Mouse (Mus musculus) left cerebral cortex, postnatal 10 days (tissue): ENCODE results near the gene Plp2. TPM values are rescaled to one million over a fixed set of nuclear protein-coding genes. Genes with fewer than 3 reads are reported as not detected.
"Not testable (repeated sequence)": the region's sequence is repeated elsewhere in the genome, so short reads cannot be mapped to it uniquely, and the experiment has no call there.

Source experiments
- DNase-seq, 2 experiments: peaks; one replicate each; pipeline ENCODE4 v3.0.0; 2021 to 2022; ENCODE audit warnings: low spot score in 2 of 2, mixed read lengths in 1 of 2; ENCODE audit errors: extremely low spot score in 1 of 2
- intact Hi-C: fragments of 180-260 bp; cut with DNase I; formaldehyde crosslinking; loops from one replicate; pipeline ENCODE4 v1.15.1; 2025
- total RNA-seq, 2 experiments: library from RNA; stranded (reverse); gene quantifications; 2 replicates each; pipeline ENCODE4 v1.2.3; 2021

Plp2 gene
- 10 to 100 TPM; 15.6 to 18.1 TPM for total RNA-seq

DNA sequence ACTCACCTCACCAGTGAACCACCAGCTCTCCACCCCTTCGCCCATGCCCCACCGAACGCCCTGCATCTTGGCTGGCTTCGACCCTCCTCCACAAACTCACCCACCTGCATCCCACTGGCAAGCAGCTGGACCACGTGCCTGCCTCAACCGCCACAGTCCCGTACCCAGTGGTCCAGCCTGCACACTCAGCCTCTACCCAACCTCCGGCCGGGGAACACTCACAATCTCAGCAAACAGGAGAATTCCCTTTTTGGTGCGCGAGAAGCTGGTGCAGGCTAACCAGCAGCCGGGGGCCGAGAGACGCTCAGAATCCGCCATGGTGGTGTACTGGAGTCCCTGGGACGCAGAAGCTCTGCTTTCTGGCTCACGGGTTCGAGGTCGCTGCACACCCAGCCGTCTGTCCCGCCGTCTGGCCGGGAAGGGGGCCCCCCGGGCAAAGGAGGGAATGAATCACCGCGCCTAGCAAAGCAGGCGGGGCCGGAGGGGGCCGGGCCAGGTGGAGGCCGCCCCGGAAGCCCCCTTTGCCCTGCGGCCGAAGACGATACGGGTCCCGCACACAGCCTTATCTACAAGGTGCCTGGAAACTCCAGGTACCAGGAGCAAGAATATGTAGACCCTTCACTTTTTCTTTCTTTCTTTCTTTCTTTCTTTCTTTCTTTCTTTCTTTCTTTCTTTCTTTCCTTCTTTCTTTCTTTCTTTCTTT lies at the start of gene Plp2:
Gene Plp2 (minus strand): TSS at position 470 of the 703 bp plus-strand sequence.
- peak in 1 of 2 experiments; percentile 35 for DNase-seq
- intact Hi-C loops, result no loop called here

DNA sequence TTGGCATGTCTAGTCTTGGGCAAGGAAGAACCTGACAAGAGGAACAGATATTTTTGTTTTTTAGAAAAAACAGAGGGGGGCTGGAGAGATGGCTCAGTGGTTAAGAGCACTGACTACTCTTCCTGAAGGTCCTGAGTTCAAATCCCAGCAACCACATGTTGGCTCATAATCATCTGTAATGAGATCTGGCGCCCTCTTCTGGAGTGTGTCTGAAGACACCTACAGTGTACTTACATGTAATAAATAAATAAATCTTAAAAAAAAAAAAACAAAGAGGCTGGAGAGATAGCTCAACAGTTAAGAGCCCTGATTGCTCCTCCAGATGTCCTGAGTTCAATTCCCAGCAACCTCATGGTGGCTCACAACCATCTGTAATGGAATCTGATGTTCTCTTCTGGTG lies 44.9 kb upstream of the Plp2 start:
- intact Hi-C loops, DNase-seq: not testable (repeated sequence)

DNA sequence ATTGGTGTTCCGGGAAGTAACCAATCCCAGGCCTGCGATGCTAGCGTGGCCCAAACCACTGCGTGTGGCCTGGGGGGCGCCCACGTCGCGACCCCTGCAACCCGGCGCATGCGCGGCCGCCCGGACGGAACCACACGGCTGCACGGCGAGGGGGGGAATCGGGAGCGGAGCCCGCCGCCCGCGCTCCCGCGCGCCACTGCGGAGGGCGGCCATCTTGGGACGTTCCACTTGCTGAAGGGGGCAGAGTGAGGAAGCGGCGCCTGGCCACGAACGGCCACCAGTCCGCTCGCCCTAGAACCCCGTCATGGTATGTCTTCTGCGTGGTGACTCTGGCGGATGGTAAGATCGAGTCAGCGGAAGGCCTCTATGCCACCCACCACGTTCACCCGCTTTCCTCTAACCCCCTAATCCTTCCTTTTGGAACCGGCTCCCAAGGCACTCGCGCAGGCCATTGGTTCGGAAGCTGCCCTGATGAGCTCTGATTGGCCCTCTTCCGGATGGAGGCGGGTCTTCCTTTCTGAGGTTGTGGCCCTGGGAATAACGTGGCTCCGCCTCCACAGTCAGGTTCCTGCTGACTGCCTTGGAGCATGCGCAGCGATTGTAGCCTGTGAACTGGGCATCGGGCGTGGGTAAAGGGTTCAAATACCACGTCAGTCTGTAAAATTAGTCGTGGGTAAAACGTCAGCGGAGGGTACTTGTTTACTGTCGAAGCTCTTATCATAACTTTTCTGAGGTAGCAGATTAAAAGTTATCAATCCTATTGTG lies 43.1 kb upstream of the Plp2 start, which contains the start of gene Wdr45:
Gene Wdr45 (plus strand): TSS at position 199 of the 765 bp plus-strand sequence.
- intact Hi-C loops, result not testable (repeated sequence)
- DNase-seq, result peak; percentile 92 to 95

DNA sequence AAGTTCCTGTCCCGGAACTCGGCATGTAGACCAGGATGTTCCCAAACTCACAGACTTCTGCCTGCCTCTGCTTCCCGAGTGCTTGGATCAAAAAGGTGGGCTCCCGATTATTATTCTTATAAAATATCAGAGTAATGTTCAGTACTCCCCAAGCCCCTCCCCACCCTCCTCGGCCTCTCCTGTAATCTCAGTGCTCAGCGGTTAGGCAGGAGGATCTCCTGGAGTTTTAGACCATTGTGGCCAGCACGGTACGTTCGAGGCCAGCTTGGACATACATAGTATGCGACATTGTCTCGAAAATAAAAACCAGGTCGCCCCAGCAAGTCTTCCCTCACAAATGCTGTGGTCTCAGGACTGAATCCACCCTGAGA lies 42.6 kb upstream of the Plp2 start:
- DNase-seq, intact Hi-C loops: not testable (repeated sequence)

DNA sequence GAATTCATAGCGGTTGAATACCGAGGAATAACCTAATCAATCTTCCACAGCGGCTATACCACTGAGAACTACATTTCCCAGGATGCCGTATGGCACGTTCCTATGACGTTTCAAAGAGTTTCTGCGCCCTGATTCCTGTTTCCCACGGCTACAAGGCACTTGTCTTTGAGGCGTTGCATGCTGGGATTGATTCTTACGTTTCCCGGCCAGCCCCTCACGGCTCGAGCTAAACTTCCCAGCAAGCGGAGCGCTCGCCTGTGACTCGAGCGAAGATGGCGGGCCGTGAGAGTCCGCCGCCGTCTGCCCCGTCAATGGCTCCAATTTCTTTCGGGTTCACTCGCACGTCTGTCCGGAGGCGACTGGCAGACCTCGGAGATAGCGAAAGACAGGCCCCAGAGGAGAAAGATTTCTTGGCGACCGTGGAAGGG lies 25.8 kb upstream of the Plp2 start, which contains the start of gene Gpkow:
Gene Gpkow (plus strand): TSS at position 178 of the 428 bp plus-strand sequence.
- intact Hi-C loops, result no loop called here
- DNase-seq, result peak; percentile 86 to 88

DNA sequence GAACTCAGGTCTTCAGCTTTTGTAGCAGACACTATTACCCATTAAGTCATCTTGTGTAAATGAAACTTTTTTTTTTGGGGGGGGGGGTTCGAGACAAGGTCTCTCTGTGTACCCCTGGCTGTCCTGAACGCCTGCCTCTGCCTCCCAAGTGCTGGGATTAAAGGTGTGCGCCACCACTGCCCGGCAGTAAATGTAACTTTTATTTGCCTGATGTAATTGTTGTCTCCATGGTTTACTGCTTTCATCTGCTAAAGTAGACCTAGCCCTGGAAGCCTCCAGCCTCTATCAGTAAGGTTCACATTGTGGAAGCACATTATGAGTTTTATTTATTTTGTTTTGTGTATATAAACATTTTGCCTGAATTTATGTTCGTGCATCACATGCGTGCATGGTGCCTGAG lies 25.3 kb upstream of the Plp2 start:
- intact Hi-C loops, result no loop called here
- no peak for DNase-seq

DNA sequence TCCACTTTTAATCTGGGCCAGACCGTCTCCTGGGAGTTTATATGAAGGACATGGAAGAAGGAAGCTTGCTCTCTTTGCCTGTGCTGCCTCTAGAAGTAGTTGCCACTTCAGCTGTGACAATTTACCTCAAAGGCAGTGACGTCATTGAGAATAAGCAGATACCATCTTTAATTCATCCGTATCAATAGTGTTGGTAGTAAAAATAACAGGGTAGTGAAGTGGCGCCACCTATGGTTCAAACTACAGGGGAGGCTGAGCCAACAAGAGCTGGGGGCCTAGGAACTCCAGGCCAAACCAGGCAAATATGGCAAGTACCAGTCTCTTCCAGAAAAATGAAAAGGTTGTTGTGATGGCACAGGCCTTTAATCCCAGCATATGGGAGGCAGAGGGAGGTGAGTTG lies 21.7 kb upstream of the Plp2 start:
- peak in 1 of 2 experiments; percentile 22 for DNase-seq
- intact Hi-C loops, result no loop called here

DNA sequence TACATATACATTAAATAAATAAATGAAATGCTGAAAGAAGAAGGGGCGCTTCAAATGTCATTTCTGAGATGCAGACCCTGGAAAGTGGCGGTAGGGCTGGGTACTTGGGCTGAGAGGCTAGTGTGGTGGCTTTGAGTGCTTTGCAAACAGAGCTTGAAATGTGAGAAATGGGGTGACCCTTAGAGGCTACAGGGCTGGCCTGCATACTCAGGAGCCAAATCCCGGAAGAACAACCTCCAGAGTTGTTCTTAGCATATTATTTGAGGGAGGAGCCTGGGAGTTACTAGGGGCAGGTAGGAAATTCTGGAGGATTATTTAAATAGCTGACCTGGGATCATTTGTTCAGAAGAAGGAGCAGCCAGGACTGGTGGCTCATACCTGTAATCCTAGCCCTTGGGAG lies 19.3 kb upstream of the Plp2 start:
- no peak for DNase-seq
- intact Hi-C loops, result no loop called here

DNA sequence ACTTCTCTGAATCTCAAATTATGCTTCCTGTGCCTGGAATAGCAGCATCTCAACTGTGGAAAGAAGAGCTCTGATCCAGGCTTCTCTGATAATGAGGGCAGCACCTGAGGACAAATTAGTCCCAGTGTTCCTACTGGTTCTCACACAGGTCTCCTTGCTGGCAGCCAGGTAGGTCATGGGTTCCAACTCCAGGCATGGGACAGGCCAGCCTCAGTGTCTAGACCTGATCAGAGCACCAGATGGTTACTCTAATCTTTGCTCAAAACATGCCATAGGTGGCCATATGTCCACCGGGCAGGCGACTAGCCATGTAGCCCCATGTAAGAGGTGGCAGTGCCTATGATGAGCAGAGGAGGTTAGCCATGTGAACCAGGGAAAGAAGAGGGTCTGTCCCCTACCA lies 17.1 kb upstream of the Plp2 start:
- no peak for DNase-seq
- intact Hi-C loops, result loop anchor here (10.0 kb wide), 1 partner anchor 214 kb away; no protein-coding TSS in a partner anchor

DNA sequence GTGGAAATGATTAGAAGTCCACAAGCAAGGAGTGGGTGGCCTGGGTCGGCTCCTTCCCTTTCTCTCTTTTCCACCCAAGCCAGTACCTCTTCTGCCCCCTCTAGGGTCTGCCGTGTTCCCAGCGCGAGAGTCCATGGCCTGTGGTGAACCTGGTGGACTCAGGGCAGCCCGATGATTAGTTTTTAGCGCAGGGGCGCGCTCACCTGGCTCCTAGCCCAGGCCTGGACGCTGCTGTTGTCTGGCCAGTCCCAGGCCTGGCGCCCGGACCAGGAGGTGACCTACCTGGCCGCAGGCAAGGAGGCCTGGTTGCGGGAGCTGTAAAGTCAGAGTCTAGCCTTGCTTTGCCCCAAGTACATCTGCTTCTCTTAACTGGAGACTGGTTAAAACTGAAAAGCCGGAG lies 9.7 kb upstream of the Plp2 start, which contains the start of gene Magix:
Gene Magix (minus strand): TSS at position 388 of the 400 bp plus-strand sequence.
- no peak for DNase-seq
- intact Hi-C loops, result loop anchor here (10.0 kb wide), 1 partner anchor 206 kb away; no protein-coding TSS in a partner anchor

DNA sequence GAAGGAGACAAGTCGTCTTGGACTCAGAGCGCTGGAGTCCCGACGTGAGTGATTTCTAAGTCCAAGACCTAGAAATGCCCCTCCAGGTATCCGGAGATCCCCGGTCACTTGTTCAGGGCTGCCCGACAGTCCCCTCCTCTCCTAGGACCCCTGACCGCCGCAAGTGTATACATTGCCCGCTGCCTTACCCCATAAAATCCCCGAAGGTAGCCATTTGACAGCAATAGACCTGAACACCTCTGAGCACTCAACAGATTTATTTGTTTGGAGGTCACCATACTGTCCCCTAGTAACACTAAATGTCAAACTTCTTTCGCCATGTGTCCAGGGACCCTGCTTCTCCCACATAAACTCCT lies 8.8 kb upstream of the Plp2 start:
- no peak for DNase-seq
- intact Hi-C loops, result loop anchor here (10.0 kb wide), 1 partner anchor 205 kb away; no protein-coding TSS in a partner anchor

DNA sequence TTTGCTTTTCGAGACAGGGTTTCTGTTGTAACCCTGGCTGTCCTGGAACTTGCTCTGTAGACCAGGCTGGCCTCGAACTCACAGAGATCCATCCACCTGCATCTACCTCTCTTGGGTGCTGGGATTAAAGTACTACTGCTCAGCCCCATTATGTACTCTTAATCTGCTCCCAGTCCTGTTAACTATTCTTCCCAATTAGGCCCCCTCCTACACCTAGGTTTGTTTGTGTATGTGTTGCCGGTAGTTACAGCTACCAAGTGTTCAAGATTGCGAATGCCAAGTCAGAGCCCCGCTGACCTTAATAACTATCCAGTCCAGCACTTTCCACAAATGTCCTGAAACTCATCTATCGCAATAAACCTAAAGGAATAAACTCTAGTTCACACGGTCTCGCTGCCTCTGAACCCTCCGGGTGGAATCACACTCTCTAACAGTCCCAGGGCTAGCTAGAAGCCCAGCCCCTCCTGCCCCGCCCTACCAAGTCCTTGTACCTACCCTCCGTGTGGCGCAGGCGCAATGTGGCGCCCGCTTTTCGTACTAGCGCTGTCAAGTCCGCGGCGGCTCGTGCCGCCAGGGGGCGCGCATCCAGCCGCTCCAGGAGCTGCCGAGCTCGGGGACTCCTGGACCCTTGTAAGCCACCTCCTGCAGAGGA lies 8.3 kb upstream of the Plp2 start:
- intact Hi-C loops, result loop anchor here (10.0 kb wide), 1 partner anchor 205 kb away; no protein-coding TSS in a partner anchor
- peak; percentile 62 to 91 for DNase-seq

DNA sequence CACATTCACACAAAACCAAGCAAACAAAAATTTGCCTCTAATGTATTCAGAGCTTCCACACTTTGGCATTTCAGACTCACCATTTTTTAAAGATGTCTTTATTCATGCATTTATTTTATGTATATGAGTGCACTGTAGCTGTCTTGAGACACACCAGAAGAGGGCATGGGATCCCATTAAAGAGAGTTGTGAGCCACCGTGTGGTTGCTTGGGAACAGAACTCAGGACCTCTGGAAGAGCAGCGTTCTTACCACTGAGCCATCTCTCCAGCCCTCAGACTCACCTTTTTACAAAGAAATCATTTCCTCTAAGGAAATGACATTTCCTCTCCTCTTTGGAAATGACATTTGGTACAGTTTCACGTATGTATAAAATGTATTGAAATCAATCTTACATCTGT lies 7.8 kb upstream of the Plp2 start:
- intact Hi-C loops, result no loop called here

DNA sequence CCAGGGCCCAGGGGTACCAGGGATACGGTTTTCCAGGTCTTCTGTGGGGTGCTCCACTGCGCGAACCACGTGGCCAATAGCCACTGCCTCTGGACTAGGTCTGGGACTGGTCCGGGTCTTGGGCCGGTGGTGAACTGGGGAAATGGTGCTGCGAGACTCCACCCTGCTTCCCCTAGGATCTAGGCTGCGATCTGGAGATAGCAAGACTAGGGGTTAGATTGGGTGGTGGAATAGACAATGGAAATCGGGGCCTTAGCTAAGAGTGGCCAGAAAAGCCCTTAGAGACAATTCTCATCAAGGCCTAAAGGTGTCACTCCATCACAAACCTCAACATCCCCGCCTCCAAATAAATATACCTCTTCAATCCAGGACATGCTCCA lies 3.8 kb upstream of the Plp2 start:
- intact Hi-C loops, result no loop called here

More for the DNA sequence above, 7.8 kb upstream of the Plp2 start:
- no peak for DNase-seq

DNA sequence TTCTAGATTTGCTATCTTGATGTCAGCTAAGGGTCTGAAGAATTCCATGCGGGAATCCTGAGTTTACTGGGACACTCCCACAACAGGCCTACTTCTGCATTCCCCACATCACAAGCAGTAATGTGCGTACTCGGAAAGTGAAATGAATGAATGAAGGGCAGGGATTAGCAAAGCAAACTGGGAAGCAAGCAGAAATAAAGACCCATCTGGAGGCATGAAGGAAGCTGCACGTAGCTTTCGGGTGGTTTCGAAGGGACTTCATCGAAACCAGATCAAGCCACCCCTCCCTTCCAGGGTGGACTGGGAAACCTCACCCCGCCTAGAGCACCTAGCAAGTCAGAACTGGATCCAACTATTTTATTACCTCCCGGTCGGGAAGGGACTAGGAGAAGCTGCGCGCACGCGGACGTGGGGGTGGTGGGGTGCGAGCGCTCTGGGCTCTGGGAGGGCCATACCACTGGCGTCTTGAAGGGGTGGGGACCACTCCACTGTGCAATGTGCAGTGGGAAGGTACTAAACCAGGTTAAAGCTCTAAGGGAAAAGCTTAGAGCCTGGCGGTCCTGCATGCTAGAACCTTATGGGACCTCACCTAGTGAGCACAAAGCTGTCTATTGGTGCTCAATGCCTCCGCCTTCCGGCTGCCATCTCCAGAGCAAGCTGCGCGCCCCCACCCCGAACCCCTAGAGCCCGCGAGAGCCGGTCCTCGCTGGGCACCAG lies 3.3 kb upstream of the Plp2 start:
- intact Hi-C loops, result no loop called here
- DNase-seq, result peak in 1 of 2 experiments; percentile 47

More for the DNA sequence above, 3.8 kb upstream of the Plp2 start:
- DNase-seq, result no peak

DNA sequence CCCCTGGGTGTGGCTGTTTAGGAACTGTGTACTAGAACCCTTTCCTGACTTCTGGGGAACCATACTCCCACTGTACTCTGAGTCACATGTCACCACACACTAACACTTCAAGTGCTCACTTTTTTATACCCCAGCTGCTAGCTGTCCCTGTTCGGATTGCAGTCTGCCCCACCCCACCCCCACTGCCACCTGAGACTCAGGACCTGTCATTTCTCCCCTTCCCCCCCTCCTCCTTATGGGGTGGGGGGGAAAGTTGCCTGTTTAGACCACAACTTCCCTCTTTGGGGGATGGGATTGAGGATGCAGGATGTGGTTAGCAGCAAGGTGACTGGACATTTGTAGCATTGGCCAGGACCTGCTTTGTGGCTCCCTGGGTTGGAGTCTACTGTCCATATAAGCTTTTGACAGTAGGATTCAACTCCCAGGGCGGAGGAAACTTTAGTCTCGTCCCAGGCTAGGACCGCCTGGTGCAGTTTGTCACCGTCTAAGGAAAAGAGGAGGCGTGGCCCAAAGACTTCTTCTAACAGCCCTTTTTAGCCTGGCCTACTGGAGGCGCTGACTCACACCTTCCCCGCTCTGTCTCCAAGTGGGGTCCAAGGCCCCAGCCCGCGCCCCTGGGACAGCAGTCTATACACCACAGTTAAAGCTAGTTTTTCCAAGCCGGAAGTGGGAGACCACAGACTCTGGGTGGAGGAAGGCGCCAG lies 2.5 kb upstream of the Plp2 start:
- intact Hi-C loops, result no loop called here

DNA sequence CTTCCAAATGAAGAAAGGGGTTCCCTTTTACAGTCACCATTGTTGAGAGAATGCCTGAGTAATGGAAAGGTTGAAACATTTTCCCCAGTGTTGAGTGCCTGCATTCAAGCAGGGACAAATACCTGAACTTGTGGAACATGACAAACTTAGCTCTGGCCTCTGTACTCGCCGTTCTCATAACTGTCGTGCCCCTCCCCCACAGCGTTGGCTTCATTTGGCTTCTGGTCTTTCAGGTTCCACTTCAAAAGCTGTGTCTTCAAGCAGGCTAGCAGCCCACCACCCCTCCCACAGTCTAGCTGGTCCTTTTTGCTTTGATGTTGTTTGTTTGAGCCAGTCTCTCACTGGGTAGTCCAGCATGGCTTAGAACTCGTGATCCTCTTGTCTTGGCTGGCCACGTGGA lies 1.5 kb upstream of the Plp2 start:
- no peak for DNase-seq
- intact Hi-C loops, result no loop called here

More for the DNA sequence above, 2.5 kb upstream of the Plp2 start:
- DNase-seq, result no peak

DNA sequence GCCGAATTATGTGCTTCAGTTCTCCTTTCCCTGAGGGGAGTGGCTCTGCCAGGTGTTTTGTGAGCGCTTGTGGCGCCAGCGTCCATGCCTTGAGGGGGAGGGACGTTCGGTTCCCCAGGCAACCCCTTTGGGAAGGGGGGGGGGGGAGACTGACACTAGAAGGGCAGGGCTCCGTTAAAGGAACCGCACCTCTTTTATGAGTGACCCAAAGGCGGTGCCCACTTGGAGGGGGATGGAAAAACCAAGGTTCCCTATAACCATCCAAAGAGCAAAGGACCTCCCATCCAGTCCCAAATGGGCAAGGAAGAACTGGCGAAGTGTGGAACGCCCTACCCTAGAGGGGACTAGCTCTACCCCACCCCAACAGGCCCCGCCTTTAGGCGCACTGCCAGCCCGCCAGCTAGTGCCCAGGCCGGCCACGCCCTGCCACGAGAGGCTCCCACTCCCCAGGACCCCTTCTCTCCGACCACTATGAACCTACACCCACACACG lies 754 bp downstream of the Plp2 start:
- DNase-seq, result peak in 1 of 2 experiments; percentile 79
- intact Hi-C loops, result no loop called here
